Mouse (Mus musculus): ENCODE measurements around the gene Blm.
"Not testable (repeated sequence)": the region's sequence is repeated elsewhere in the genome, so short reads cannot be mapped to it uniquely, and the experiment has no call there.

The Blm gene

DNA sequence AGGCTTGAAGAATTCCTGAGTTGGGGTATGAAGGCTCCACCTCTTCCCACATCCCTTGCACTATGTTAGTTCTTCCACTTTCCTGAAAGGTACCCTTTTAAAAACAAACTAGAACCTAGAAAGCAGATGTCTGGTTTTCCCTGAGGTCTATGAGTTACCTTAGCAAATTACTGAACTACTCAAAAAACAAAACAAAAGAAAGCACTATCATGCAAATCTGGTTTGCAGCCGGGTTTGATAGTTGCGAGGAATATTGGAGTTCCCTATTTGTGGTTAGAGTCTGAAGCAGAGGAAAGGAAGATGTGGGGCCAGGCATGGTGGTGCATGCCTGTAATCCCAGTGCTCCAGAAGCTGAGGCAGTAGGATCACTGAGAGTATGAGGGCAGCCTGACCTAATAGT, 4.3 kb downstream of the Blm start:
- DNase-seq, result no peak

DNA sequence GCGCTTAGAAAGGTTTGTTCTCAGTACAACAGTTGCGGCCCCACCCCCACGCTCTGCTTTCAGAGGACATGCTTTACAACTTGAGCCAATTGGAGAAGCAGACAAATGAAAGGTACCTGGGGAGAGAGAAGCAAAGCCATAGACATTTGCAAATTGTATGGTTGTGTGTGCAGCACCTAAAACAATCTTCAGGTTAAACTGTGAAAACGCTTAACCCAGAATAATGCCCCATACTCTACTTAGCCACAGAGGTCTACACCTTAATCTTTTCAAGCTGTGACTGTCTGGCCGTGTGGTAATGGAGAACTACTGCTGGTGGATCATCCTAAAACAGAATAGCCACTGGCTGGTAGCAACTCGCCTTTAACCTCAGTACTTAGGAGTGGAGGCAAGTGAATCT, 8.2 kb downstream of the Blm start:
- DNase-seq, result no peak

DNA sequence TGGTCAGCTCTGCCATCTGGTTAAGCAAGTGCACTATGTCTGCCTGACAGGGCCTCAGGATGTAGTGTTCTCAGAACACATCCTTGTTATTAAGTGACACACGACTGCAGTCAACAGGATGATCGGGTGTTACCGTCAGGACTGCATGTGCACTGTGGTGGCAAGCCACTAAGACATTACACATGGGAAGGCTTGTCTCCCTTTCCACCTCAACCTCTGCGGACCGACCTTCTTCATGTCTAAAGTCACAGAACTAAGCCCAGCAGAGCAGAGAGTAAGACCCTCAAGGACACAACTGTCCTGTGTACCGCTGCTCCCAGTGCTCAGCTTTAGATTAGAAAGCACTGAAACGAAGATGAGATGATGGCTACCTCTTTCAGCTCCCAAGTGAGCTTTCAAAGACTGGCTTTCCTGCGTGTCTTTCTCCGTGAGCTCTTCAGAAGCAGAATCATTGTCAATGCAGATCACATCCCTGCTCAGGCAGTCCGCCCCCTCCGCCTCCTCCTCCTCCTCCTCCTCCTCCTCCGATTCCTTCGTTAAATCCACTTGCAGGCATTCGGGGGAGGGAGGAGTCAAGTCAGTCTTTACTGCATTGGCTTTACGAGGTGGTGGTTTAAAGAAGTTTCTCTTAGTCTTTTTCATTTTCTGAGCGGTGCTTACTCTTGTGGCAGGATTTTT, 22.4 kb downstream of the Blm start:
- no peak for DNase-seq

DNA sequence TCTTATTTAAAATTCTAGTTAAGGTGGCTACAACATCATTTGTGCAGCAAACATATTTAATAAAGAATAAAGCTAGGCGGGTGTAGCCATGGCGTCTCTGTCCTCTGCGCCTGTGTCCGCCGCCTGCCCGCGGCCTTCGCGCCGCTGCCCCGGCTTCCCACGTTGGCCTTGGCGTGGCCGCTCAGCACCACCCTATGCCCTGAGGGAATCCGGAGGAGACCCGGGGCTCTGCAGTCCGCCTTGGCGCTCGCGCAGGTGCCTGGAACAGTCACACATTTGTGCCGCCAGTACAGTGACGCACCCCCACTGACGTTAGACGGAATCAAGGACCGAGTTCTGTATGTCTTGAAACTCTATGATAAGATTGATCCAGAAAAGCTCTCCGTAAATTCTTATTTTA, 27.2 kb downstream of the Blm start:
- not testable (repeated sequence) for DNase-seq

DNA sequence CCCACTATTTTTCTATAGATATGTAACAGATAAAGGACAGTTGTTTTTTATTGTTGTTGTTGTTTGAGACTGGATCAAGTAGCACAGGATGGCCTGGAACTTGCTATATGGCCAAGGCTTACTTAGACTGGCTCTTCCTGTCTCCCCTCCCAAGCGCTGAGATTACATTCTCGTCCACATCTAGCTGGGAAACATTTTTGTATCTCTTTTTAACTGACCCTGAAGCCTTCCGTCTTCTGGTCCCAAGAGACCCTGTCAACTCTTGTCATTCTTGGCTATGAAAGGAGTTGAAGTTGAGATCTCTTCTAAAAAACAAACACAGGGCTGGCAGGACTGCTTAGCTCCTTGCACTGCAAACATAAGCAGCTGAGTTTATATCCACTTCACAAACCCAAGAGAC, 28.9 kb downstream of the Blm start:
- DNase-seq, result no peak

DNA sequence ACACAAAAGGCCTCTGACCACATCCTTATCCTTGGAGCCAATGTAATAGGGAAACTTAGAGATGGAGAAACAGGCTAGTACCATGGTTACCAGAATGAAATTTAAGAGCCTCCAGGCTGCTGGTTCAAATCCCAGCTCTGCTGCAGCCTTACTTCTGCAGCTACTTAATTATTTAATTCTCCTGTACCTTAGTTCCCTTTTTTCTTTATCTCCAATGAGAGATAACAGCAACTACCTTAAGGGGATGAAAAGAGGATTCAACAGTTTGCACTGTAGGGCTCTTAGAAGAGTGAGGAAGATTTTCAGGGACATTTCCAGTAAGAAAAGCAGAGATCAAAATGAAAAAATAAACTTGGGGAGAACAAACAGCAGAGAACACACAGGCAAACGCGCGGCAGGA, 30.0 kb downstream of the Blm start:
- no peak for DNase-seq

DNA sequence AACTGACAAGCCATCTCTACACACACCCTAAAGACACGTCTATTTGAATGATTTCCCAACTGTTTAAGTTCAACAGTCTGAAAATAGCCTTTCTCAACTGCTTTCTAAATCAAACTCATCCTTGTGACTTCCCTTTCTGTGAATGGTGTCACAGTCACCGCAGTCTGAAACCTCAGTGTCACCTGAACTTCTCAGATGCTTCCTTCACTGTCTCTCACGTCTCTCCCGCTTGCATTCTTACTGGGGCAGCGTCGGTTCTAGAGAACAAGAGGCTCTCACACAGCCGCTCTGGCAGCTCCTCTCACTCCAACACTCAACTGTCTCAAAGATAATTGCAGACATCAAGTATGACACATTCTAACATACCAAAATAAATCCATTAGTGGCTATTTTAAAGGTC, 33.9 kb downstream of the Blm start:
- DNase-seq, result no peak

DNA sequence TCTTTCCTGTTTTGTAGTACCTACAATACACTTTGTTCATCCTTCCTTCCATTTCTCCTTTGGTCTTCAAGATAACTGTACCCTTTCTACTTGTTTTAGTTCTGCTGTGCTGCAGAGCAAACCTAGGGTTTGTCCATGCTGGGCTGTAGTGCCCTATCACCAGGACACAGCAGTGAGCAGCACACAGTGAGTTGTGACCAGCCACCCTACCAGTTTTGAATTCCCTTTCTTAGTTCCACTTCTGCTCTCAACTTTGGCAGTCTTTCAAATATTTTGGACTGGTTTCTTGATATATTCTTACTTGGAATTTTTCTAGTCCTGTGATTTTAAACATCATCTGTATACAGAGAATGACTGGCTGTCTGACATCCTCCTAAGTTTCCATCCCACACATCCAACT, 34.8 kb downstream of the Blm start:
- DNase-seq, result no peak

DNA sequence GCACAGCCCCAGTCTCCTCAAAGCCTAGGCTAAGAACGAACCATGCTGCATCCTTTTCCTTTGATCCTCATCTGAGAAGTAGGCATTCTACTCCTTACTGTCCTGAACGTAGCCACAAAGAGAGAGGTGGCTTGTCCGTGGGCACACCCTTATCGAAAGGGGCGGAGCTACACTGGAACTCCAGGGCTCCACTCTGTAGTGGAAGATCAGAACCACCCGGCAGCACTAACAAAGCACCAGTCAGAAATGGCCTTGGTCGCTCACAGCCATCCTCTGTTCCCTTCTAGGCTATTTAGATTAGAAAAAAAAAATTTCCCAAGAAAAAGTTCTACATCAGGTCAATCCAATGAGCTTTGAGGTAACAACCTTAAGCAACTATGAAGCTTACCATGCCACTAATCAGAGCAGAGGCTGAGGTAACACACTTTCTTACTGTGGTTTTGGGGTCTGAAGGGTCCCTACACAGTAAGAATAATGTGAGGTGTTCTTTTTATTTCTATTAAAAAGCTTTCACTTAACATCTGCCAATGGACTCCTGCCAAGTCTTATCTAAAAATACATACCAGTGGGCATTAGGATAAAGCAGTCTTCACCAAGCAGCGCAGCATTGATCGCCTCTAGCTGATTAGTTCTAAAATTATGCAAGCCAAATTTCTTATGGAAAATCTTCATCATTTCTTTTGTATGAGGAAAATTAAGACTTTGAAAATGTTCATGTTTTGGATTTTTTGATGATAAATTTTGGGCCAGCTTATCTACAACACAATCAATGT, 35.5 kb downstream of the Blm start:
- DNase-seq, result no peak

DNA sequence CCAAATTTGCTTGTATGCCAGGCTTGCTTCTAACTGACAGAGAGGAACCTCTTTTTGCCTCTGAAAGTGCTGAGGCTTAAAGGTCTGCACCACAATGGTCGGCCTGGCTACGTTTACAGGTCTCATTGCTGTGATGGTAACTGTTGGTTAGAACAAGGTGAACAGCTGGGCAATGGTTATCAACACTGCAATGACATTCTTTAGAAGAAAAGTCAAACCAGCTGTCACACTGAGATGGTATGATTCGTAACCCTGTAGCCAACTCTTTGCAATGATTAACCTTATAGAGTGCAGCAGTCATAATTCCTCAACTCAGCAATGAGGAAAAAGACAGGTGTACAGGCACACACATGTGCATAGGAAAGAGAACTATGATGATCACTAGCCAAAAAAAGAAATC, 38.3 kb downstream of the Blm start:
- DNase-seq, result no peak

DNA sequence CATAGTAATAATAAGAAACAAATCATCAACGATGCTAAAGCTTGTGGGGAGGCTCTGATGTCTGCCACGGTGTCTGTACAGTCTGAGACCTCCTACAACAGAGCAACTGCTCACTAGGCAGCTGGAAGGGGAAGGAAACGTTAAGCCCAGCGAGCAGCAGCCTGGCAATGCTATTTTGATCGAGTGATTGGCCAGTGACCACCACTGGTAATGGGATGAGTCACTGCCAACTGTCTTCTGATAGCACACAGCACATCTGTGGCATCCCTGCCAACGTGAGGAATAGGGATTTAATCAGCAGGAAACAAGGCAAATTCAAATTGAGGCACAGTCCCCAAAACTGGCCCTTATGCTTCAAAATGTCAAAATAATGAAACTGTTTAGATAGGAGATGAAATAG, 39.7 kb downstream of the Blm start:
- DNase-seq, result no peak

DNA sequence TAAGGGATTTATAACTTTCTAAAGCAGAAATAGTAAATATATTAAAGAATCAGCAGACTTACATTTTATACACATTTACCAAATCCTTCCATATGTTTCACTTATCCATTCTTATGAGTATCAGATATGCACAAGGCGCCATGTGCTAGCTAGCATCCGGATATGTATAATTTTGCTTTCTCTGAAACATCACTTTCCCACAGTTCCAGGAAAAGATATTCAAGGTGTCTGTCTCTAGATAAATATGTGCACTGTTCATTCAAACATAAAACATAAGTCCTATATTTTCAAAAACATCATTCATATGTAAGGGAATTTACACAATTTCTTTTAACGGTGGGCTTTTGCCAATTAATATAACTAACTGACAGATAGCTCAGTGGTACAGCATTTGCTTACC, 42.9 kb downstream of the Blm start:
- no peak for DNase-seq

DNA sequence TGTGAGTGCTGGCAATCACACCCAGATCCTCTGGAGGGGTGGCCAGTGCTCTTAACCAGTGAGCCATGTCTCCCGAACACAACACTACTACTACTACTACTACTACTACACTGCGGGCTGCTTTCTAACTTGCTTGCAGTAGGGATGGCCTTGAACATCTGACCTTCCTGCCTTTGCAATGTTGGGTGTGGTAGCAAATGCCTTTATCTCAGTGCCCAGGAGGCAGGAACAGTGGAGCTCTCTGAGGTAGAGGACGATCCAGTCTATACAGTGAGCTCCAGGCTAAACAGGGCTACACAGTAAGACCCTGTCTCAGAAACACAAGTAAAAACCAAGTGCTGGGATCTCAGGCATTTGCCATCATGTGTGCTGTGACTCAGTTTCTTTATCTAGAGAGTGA, 43.8 kb downstream of the Blm start:
- DNase-seq, result no peak

DNA sequence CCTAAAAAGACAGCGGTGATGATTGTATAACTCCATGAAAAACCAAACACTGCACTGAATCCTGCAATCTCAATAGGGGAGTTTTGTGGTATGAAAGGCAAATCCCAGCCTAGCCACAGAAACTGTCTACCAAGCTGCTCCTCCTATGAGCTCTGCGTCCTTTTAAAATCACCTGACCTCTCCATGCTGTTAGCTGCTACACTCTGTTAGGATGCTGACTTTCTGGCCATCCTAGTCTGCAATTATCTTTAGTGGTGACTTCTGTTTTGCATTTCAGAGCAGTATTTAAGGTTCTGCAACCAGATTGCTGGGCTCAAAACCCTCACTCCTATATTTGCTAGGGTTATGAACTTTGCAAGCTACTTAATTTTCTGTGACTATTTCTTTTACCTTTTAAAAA, 44.6 kb downstream of the Blm start:
- no peak for DNase-seq

DNA sequence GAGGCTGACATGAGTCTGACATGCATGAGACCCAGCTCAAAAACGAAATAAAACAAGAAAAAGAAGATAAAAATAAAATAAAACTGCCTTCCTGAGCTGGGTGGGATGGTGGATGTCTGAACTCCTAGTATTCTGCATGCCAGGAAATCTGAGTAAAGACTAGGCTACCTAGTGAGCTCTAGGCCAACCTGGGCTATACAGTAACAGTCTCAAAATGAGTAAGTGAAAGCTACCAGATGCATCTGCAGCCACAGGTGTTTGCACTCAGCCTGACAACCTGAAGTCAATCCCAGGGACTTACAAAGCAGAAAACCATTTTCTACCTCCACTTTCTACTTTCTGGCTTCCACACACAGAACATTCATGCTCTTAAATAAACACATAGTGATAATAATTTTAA, 45.5 kb downstream of the Blm start:
- no peak for DNase-seq

DNA sequence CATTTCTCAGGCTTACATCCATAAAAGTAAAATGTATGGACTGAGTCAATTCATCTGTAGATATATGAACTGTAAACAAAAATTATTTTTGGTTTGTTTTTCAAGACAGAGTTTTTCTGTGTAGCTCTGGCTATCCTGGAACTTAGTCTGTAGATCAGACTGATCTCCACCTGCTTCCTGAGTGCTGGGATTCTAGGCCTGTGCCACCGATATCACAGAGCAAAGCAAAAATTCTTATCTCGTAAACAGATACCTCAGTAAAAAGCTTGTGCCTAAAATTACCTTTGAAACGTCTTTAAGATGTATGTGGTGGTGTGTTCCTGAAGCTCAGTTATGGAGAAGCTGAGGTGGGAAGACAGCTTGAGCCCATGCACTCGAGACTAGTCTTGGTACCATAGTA, 47.7 kb downstream of the Blm start:
- DNase-seq, result no peak

DNA sequence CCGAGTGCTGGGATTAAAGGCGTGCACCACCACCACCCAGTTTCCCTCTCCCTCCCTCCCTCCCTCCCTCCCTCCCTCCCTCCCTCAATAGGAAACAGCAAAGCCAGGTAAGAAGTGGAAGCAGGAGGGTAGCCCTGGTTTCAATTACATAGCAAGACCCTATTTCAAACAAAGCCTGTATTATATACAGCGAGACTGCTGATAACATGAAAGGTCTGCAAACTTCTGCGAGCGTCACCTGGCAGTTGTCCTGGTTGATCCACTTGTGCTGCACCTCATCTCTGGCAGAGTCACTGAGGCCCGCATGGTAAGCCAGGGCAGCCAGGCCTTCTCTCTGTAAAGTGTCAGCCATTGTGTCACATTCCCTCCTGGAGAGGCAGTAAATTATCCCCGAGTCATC, 54.8 kb downstream of the Blm start:
- DNase-seq, result no peak

DNA sequence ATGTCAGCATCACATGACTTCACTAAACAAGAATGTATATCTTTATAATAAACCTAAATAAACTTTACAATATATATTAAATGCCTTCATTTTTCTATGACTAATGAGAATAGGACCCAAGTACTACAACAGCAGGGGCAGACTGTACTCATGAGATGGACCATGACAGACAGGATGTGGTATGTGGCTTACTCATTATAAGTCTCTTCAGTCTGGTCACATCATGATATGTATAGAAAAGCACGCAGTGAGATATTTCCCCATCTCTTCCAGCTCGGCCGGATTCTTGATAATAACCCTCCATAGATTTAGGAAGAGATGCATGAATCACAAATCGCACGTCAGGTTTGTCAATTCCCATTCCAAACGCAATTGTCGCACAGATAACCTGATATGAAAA, 61.1 kb downstream of the Blm start:
- no peak for DNase-seq

DNA sequence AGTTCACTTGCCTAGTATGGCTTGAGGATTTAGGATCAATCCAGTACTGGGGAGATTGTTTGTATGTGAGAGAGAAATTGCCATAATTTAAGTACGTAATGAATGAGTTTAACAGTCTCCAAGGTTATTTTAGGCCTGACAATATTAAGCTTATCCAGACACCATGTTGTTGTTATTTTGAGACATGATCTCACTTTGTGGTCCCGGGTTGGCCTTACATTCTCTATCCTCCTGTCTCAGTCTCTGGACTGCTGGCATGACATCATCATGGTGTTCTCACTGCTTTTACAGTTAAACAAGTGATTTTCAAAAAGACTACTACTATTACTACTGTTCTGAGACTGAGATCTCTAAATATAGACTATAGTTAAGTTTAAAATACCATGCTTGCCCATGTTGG, 66.1 kb downstream of the Blm start:
- DNase-seq, result no peak

DNA sequence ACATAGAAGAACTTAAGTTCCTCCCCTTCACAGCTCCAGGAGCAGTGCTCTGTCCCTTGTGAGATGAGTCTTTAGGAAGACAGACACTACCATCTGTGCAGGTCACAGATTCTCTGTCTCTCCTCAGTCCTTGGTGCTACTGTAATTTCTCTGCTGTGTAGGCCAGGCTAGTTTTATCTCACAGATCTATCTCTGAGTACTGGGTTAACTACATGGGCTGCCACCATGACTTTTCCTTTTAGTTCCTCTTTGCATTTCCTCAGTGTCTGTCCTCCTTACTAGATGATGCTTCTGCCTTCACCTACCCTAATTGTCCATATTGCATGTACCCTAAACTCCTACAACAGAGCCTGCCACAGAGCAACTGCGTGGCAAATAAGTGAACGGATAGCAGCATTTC, 67.6 kb downstream of the Blm start:
- no peak for DNase-seq

DNA sequence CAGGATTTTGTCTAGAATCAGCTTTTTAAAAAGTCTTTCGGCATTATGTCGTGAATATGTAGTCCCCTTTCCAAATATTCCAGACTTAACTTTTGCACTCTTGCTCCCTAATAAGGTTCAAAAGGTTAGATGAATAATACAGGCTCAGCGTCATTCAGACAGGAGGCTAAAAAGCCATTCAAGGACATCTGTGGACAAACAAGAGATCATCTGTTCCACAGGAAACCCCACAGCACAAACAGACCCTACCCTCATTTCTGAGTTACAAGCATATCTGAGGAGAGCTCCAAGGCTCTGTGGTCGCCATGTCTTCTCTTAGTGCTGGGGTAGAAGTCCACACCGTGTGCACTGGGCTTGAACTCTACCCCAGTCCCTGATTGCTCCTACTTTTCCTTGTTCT, 70.1 kb downstream of the Blm start:
- no peak for DNase-seq

DNA sequence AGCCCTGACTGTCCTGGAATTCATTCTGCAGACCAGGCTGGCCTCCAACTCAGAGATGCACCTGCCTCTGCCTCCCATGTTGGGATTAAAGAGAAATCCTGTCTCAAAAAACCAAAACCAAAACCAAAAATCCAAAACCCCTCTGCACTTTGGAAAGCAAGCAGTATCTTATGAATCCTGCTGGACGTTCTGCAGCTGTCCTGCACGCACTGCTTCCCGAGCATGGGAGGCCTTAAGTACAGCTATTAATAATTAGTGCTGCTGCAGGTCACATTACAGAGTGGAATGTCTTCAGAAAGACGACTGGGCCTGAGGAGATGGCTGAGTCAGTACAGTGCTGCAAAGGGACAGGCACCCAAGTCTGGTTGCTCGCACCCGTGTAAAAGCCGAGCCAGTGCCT, 73.0 kb downstream of the Blm start:
- DNase-seq, result no peak

DNA sequence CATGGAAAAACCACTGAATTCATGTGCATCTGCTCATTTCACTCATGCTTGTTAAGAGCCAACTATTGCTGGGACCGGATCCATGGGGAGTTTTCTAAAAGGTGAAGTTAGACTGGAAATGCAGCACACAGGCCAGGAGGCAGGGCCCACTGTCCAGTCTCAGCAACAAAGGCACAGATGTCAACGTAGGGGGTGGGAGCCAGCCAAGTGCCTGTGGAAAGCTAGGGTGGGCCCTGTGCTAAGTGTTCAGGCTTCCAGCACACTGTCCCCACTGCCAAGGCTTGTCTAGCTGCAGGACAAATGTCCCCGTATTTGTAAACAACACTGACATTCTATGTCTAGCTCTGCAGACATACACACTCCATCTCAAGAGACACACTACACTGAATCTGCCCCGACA, 74.0 kb downstream of the Blm start:
- DNase-seq, result no peak

DNA sequence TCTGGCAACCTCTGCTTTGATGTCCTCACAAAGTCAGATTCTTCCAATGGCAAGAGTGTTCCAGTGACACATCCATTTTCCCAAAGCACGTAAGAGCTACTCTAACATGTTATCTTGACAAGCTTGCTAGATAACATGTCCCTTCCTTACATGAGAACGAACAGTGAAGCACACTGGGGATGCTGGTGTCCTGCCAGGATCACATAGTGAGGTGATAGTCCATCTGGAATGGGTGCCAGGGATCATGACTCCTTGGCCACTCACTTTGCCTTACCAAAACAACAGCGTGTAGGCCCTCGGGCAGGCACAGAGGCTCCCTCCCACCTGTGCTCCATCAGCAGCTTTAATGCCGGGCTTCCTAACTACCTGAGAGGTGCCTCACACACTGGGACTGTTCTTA, 74.7 kb downstream of the Blm start:
- DNase-seq, result no peak

DNA sequence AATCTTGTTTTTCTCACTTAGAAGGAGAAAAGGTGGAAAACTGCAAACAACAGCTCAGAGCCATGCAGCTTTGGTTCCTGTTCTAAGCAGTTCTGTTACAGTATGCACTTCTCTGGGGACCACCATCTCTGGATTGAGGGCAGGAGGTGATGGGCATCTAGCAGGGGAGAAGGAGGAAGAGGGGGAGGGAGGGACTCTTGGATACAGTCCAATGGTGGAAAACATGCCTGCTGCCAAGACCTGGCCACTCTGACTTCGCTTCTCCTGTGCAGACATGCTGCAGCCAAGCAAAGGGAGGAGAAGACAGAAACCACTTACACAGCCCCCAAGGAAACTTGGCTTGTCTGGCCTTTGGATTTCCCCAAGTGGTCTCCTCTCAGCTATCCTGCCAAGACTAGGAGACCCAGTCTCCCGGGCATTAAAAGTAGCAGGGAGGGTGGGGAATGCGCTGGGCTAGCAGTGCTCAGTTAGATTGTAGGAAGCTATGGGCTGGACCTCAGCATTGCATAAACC, 77.0 kb downstream of the Blm start:
- no peak for DNase-seq
